Mouse (Mus musculus) thymus, postnatal 36 days (tissue): ENCODE measurements around the gene Bcl6.
A peak's percentile ranks its signal among the peaks of the same experiment; 100 is the strongest.

ENCODE experiments used
- DNase-seq, 2 experiments: peaks; one replicate each; pipeline ENCODE4 v3.0.0; 2022; ENCODE audit warnings: mixed read lengths in 2 of 2

The Bcl6 gene

DNA sequence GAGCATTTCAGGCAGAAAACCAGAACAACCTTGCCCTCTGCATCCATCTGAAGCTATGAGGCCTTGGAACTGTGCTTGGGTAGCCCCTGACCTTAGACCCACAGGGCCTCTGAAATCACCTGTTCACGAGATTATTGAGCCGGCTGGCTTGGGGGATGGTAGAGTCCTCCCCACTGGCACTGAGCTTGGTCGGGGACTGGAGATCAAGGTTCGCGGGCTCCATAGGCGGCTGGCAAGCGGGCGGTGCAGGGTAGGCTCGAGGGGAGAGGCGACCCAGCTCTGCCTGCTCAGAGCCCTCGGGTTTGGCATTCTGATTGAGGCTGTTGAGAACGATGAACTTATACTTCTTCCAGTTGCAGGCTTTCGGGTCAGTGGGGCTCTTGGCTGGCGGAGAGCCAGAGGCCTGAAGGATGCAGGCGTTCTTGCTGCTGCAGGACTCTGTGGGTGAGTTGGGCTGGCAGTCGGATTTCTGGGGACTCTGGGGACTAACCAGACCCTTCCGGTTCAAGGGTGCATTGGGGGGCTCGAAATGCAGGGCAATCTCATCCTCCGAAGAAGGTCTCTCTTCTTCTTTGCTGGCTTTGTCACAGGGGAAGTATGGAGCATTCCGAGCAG is 16.4 kb downstream of the Bcl6 start:
- DNase-seq: peak in 1 of 2 experiments; percentile 15

DNA sequence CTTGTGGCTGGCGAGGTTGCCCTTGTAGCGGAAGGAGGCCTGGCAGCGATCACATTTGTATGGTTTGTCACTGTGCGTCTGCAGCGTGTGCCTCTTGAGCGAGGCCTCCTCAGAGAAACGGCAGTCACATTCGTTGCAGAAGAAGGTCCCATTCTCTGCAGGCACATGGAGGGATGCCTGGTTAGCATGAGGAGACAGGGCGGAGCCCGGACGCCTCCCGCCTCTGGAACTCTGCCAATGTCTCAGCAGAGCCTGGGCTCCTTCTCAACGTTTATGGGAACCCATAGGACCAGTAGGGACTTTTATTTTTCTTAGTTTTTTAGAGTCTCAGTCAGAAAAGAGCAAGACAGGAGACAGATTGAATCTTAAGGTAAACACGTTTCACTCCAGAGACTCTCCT is 18.7 kb downstream of the Bcl6 start:
- DNase-seq: no peak

GRCm38 (mm10) chr16:23968888-23969287 is 19.8 kb downstream of the Bcl6 start:
- DNase-seq: no peak

GRCm38 (mm10) chr16:23967301-23967700 is 21.4 kb downstream of the Bcl6 start:
- DNase-seq: peak; percentile 36 to 43

GRCm38 (mm10) chr16:23966066-23966465 is 22.6 kb downstream of the Bcl6 start:
- peak in 1 of 2 experiments; percentile 15 for DNase-seq

DNA sequence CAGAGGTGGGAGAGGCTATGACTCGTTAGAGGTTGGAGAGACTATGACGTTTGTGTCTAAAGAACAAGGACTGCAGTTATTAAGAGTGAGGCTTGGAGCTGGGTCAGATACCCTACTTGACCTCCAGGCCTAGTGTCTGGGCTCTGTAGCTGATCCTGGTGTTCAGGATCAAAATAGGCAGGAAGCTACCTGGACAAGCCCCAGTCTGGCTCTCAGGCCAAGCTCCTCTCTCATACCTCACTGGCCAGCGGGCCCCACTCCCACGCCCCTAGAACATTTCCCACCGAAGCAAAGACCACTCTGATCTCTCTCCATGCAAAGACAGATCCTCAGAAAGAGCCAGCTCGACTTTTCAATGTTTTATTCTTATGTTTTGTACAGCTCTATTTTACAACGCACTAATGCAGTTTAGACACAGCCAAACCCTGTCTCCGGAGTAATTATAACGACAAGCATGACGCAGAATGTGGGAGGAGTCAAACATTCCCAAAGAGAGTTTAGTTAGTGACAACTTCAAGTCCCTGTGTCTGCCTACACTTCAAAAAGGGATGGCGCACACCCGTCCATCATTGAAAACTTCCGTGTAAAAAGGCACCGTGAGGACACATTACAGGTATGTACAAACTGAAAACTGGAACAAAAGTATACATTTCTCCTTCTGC is 23.8 kb downstream of the Bcl6 start:
- no peak for DNase-seq

DNA sequence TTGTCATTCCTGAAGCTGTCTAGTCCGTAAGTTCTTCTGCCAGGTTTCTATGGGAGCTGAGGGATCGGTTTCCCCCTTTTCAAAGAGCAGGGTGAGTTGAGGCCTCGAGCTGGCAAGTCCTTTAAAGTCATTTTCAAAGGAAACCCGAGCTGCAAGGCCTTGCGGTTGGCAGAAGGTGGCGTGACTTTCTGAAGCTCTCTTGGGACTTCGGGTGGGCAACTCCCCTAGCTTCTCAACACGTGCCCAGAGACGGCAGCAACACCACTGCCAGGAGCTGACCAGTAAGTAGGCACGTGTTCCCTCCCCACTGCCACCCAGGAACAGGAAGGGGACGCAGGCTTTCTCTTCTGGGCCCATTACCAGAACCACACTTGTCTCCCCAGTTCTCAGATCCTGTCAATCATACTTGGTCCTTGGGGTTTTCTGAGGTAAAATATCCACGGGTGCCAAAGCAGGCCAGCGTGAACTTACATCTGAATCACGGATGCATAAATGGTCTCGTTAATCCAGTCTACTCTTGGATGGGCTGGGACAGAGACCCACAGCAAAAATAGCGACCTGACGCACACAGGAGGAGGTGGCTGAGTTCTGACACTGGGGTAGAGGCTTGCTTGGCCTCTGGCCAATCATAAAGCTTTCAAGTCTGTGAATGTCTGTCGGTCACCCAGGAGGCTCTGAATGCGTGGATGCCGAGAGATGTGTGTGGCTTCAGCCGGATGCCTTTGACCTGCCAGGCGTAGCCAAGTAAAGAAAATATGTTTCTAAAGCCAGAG is 24.6 kb downstream of the Bcl6 start:
- peak in 1 of 2 experiments; percentile 14 for DNase-seq

- DNase-seq: peak; percentile 49 to 54
Measured at GRCm38 (mm10) chr16:23962401-23962800, 26.3 kb downstream of the Bcl6 start.

DNA sequence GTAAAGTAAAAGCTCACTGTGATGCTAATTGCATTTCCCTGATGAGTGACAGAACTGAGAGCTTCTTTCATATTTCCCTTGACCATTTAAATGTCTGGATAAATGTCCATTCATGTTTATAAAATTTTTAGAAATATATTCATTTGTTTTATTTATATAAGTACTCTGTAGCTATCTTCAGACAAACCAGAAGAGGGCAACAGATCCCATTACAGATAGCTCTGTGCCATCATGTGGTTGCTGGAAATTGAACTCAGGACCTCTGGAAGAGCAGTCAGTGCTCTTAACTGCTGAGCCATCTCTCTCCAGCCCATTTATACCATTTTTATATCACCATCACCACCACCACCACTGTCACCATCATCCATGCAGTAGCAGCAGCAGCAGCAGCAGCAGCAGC is 29.7 kb downstream of the Bcl6 start:
- no peak for DNase-seq

DNA sequence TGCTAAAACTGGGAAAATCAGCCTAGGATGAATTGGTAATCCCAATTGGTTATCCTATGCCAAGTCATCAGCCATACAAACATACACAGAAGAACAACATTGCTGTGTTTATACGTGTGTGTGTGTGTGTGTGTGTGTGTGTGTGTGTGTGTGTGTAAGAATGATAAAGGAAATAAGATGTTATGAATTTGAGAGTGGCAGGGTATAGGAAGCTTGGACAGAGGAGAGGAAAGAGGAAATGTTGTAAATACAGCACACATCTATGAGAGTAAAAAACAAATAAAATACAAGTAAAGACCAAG is 34.7 kb downstream of the Bcl6 start:
- DNase-seq: no peak

GRCm38 (mm10) chr16:23953189-23953958 is 35.3 kb downstream of the Bcl6 start:
- no peak for DNase-seq

DNA sequence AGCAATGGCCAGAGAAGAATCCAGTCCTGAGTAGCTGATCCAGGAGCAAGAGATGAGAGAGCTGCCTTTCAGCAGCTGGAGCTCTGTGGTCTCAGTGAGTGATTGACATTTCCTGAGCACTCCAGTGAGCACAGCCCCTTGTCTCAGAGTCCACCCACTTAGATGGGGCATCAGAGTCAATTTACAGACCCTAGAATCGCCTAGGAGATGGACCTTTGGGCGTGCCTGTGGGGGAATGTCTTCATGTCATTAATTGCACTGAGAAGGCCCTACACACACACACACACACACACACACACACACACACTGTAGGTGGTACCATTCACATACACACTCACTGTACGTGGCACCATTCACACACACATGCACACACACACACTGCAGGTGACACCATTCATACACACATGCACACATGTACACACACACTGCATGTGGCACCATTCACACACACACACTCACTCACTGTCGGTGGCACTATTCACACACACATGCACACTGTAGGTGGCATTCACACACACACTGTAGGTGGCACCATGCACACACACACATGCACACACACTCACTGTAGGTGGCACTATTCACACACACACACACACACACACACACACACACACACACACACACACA is 36.4 kb downstream of the Bcl6 start:
- no peak for DNase-seq

- no peak for DNase-seq
Measured at GRCm38 (mm10) chr16:23947654-23948053, 41.0 kb downstream of the Bcl6 start.

- DNase-seq: no peak
Measured at GRCm38 (mm10) chr16:23944801-23945200, 43.9 kb downstream of the Bcl6 start.

GRCm38 (mm10) chr16:23934397-23934796 is 54.3 kb downstream of the Bcl6 start:
- DNase-seq: no peak

DNA sequence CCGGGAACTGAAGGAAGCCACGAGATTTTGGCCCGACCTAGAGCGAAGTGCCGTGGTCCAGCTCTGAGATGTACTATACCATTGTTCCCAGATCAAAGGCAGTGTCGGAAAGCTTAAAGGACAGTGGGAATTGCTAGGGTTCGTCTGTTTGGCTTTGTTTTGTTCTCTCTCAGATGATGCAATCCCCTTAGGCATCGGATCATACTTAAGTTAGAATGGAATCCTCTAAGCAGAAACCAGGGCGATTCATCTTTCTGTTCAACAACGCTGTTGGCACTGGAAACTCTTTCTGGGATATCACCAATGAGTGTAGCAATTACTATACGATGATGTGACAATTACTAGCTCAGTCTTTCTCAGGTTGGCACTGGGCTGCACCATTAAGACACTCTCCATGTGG is 56.4 kb downstream of the Bcl6 start, which contains the start of gene Rtp2:
Gene Rtp2 (minus strand): TSS at position 101 of the 400 bp plus-strand sequence.
- DNase-seq: no peak

GRCm38 (mm10) chr16:23931275-23931674 is 57.4 kb downstream of the Bcl6 start:
- no peak for DNase-seq

GRCm38 (mm10) chr16:23930426-23931073 is 58.1 kb downstream of the Bcl6 start:
- no peak for DNase-seq

DNA sequence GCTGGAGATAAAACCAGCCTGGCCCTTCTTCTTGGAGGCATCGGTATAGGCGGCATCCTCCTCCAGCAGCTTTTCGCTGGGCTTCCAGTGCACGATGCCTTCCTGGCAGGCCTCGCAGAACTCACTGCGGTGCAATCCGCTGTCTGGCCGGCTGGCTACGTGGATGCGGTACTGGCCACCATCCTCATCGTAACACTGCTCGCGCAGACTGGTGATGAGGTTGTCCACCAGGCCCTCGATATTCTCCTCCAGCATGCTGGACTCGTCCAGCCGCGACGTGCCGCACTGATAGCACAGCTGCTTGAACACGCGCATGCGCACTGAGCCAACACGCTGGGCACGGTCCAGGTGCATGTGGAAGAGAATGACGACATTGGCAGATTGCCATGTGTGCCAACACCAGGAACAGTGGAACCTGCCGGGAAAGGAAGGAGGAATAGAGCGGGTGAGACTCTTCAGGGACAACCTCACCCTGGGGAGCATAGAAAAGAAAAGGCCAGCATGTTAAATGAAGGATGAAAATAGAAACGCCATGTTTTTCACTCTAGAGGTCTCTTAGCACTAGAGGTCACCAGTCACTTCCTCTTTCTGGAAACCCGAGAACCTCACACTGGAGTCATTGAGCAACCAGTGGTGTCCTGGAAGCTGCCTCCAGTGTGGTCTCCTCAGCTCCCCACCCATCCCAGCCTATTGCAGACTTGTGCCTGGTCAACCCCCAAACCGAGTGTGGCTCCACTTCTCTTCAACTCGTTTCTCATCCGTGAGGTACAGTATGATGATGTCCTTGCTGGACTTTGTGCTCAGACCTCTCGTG is 61.1 kb downstream of the Bcl6 start:
- no peak for DNase-seq

GRCm38 (mm10) chr16:23922906-23923305 is 65.7 kb downstream of the Bcl6 start:
- DNase-seq: no peak

- no peak for DNase-seq
Measured at GRCm38 (mm10) chr16:23921697-23922096, 67.0 kb downstream of the Bcl6 start.
